Mouse (Mus musculus) c-Kit-positive CD71-positive TER-119-negative erythroid progenitor cells, embryonic 14.5 days (primary cell): ENCODE measurements around the gene Msrb3.

Source experiments
- DNase-seq: peaks from one replicate; pipeline ENCODE4 v3.0.0-alpha.2; 2013; ENCODE audit warnings: low read depth

Gene Msrb3

DNA sequence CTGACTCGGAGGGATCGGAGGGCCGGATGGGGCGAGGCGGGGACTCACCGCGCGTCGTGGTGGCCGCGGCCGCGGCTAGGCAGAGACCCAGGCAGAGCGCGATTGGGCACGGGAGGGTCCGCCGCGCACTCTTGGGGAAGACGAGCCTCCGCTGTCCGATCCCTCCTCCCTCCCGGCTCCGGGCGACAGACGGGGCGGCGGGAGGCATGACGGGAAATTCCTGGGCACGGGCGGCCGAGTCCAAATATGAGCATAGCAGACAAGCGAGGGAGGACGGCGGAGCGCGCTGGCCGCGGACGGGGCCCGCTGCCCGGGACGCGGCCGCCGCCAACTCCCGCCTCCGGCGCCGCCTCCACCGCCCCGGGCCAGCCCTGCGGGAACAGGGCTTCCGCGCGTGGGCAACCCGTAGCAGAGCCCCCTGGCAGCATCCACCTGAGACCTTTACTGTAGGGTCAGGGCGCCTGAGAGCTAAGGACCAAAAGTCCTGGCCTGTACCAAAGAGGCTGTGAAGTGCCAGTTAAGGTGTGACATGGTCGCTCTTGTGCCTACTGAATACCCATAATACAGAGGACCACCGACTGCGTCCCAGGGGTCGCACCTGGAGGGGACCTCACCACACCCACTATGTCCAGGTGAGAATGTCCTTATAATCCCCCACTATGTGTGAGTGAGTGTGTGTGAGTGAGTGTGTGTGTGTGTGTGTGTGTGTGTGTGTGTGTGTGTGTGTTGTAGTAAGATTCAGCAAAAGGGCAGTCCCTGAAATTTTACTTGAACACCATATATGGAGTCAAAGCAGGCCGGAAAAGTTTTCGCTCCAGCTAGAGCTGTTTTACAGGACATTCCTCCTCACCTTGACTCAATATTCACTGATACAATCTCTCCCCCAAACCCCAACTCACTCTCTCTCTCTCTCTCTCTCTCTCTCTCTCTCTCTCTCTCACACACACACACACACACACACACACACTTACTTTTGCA, at the start of gene Msrb3:
Gene Msrb3 (minus strand): TSS at position 317 of the 978 bp plus-strand sequence.
- no peak for DNase-seq

DNA sequence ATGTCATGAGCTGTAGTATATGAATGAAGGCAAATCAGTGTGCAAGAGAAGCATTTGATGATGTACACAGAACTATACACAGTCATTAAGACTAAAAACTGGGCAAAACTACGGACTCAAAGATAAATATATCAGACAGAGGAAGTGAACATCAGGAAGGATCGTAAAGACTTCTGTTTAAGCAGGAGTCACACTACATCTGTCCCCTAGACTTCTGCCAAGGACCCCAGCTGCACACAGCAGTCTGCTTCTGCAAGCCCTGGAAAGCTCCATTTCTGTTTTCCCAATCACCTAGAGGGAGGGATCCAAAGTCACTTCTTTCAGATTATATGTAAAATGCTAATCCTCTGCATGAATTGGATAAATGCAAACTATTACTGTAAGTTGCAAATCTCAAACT, 49.6 kb upstream of the Msrb3 start:
- DNase-seq: no peak

DNA sequence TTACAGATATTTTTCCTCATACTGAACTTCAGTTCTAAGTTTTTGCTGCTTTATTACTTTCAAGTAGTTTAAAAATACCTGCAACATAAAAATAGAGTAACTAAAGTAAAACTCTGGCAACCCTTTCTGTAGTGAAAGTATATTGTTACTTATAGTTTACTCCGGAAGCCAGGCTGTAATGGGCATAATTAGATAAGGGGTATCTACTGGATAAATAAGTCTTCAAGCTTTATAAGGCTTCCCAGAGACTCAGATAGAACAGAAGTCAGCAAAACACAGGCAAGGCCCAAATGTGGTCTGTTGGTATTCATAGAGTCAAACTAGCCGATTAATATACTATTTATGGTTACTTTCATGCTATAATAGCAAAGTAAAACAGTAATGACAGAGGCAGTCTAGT, 48.9 kb upstream of the Msrb3 start:
- DNase-seq: no peak

DNA sequence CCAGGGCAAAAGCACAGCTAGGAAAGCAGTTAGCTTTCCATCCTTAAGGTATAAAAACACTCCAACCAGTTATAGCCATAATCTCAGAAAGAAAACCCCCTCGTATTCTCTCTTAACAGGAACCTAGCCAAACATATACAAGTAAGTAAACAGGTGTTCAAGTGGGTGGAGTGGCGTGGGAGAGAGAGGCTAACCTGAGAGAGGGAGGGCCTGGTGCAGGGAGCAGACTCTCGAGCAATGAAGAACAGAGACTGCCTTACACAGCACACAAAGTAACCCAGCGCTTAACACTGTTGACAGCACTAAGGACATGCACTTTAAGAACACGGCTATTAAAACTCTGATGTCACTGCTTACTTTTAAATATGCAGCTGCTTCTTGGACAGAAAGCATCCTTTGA, 47.9 kb upstream of the Msrb3 start:
- DNase-seq: no peak

DNA sequence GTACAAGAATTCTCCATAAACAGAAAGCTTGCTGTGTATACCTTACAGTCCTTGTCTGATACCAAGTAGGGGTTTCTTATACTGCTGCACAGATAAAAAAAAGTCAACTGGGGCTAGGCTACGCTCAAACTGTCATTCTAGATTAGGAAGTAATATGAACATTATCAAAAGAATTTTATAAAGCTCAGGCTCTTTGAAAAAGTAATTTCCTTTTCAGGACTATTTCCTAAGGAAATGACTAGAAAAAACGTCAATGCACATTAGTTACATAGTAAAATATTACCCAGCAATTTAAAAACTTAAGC, 40.0 kb upstream of the Msrb3 start:
- no peak for DNase-seq

DNA sequence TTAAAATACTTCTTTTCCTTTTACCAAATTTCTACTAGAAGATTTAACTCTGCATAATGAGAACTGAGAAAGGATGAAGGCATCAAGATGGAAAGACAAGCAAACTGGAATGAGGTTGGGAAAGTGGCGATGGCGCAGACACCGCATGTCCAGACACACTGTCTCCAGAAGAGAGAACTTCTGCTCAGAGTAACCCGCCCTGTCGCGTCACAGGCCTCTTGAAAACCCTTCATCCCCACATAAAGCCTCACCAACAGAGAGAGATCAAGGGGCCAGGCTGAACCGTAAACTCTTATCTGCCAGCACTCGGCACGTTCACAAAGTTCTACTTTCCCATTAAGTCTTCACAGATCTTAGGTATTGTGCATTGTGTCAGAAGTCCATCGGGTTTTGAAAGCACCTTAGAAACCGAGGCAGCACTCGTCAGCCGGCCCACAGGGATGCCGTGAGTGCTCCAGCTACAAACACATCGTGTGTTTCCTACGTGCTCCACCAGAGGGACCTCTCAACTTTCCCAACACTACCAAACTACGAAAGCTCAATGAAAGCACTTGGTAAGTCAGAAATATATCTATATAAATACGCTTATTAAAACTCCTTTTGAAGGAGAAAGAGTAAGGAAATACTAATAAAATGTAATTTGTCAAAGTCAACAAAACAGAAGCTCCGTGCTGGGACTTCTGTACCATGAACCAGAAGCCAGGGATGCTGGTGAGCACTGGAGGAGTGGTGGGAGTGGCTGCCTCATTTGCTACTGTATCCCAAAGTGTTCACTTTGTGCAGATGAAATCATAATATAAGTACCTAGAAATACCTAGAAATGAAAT, 39.4 kb upstream of the Msrb3 start:
- DNase-seq: no peak

DNA sequence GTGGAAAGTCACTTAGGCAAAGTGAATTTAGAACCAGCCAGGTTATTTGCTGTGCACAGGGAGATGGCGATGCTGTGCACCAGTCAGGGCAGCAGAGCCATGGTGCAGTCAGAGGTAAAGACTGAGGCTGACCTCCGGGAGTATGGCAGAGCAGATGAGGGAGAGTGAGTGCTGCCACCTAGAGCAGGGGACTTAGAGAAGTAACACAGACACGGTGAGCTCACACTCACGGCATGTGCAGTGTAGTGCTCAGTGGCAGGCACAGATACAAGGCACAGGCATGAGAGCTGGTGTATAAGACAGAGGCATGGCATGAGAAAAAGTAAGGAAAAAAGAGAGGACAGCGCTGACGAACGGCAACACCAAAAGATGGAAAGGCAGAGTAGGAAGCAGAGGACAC, 30.6 kb upstream of the Msrb3 start:
- no peak for DNase-seq

DNA sequence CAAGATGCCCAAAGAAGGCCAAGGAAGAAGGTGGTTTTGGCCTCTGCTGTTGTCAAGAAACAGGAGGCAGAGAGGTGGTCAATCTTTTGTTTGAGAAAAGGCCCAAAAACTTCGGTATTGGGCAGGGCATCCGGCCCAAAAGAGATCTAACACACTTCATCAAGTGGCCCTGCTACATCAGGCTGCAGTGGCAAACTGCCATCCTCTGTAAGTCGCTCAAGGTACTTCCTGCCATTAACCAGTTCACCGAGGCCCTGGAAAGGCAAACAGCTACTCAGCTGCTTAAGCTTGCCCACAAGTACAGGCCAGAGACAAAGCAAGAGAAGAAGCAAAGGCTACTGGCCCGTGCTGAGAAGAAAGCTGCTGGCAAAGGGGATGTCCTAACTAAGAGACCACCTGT, 29.3 kb upstream of the Msrb3 start:
- DNase-seq: no peak

DNA sequence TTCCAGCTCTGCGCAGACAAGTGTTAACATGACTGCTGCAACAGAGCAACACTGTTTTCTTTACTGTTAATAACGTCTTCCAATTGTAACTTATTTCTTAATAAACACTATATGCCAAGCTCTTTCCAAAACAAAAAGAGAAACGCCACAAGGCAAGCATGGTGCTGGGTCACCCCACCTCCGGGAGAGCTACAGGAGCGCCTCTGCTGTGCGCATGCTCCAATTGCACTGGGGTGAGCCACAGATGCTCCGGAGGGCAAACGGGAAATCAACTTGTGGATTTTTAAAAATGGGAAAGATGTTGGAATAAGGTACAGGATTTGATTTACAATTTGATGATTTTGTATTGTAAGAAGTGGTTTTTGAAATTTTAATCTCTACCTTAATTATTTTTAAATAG, 27.3 kb upstream of the Msrb3 start:
- DNase-seq: no peak

DNA sequence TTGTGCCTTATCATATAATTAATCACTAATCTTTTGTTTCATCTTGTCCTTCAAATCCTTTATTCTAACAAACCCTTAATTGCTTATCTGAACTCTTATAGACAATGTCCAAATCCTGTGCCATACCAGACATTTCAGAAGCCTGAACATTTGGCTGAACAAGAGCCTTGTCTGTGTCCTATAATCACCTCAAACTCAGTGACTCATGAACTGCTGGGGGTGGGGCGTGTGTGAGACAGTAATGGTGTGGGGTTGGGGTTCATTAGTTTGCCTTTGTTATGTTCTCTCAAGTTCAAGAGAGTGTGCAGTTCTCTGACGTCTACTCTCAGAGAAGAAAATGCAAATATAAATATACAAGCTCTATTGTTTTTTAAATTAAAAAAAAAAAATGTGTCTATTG, 22.6 kb upstream of the Msrb3 start:
- DNase-seq: no peak

DNA sequence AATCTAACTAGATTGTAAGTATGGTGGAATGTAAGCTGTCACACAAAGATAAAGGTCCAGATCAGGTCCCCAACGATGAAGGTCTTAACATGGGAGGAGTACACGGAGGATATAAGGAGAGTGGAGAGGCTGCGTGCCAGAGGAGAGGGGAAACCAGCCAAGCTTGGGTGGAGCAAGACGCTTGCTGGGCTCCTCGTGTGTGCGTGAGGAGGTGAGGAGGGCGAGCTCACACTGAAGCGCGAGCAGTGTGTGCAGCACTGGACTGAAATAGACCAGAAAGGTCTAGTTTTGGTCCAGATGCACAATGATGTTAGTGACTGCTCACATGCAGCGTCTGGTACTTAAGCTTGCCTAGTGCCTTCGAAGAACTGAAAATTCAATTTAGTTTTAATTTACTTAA, 21.7 kb upstream of the Msrb3 start:
- no peak for DNase-seq

DNA sequence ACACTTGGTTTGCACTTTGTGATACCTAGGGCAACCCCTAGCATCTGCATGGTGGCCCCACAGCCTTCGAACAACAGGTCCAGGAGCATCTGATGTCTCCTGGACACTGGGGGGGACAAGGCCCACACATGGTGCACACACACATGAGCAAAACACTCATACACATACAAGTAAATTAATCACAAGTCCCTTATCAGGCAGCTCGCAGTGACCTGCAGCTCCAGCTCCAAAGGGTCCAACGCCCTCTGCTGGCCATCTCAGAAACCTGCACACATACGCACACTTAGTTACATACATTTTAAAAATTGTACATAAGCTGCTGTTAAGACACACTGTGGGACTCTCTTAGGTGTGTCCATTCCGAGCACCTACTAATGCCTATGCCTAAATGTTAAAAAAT, 17.3 kb upstream of the Msrb3 start:
- no peak for DNase-seq

DNA sequence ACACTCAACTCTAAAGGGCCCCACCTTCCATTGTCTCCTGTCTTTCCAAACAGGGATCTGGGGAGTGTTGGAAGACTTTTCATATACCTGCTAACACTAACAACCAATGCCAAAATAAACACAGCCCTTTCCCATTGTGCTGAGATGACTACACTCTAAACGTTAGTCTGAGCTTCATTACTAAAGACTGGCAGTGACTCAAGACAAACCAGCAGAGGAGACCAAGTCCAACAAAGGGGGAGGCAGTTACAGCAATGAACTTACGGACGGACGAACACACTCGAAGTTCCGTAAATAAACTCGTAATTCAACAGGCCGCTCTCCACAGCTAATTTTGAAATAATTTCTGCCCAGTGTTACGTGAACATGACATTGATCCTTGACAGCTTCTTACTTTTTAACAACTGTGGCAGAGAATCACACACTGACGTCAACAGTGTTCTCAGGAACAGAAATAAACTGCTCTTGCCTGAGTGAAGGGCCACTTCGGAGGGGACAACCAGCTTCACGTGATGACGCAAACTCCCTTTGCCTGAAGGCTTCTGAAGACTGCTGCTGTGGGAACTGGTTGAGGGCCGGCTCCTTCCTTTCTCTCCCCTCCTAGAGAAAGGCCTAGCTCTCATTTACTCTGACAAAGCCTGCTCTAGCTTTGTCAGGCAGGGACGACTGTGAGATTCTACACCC, 16.2 kb upstream of the Msrb3 start:
- DNase-seq: no peak

DNA sequence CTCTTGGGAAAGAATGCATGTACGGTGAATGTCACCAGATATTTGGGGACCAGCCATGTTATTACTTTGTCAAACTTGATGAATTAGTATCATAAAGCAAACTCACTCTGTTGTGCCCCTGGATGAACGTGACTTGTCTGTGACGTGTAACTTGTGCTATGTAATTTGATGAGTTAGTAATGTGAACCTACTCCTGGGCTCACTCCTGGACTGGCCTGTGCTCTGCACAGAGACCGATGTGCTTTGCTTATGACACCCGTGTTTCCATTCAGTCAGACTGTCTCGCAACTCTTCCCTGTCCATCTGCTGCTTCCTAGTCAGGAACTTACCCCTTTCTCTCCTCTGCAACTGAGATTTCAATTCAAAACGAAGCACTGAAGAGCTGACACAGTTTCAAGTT, 15.4 kb upstream of the Msrb3 start:
- DNase-seq: no peak

DNA sequence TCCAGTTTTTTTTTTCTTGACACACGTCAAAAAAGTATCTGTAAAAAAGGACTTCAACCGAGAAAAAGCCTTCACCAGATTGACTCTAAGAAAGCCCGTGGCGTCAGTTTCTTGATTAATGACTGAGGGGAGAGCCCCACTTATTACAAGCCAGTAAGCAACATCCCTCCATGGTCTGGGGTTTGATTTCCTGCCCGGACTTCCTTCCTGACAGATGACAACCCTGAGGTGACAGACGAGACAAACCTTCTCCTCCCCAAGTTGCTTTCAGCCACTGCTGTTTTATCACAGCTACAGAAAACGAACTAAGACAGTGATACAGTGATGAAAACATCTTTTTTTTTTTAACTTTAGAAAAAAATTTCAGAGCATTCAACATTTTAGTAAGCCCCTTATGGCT, 14.9 kb upstream of the Msrb3 start:
- DNase-seq: no peak

DNA sequence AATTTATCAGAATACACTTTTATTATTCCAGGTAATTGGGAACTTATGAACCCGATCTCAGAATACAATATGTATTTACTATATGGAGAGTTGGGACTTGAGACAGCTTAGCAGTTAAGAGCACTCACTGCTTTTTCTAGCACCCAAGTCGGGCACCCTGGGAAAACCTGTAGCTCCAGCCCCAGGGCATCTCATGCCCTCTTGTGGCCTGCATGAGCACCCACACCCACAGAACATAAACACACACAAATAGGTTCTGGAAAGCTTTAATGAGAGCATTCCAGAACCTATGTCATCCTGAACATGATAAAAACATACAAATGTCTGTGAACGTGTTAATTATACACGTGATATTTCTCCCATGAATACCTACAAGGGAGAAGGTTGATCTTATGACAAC, 13.1 kb upstream of the Msrb3 start:
- no peak for DNase-seq

DNA sequence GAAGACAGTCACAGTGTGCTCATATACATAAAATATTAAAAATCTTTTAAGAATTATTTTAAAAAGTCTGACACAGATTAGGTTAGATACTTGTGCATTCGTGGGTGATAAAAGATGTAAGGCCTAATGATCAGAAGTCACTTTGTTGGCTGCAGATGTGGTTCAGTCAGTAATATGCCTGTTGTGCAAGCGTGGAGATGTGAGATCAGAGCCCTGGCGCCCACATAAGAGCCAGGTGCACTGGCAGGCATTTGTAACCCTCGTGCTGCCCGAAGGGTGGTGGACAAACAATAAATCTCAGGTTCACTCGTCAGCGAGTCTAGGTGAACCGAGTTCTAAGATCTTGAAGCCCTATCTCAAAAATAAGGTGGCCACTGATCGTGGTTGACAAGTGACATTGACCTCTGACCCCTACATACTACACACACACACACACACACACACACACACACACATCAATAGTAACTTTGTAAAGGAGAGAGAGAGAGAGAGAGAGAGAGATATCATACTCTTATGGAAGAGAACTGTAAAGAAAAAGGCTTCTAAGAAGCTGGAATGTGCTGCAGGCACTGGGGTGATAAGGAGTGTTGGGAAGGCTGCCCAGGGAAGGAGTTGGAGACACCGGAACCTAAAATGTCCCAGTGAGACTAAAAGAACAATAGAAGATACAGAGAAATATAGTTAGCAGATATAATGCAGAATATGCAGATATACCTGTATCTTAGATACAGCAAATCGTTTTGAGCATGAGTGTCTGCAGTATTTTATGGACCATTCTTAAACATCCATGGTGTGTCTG, 10.1 kb upstream of the Msrb3 start:
- DNase-seq: no peak

DNA sequence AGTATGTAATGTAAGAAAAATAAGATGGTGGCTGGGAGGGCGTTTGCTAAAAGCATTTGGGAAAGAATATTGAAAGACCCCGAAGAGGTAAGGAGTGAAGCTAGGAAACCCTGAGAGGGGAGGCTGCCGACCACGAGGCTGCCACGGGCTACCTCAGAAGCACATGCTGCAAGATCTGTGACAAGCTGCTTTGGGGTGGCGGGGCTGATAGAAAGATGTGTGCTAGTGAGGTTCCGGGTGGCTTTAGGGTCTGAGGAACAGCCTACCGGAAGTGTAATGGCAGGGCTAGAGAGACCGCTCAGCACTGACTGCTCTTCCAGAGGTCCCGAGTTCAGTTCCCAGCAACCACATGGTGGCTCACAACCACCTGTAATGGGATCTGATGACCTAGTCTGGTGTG, 5.8 kb upstream of the Msrb3 start:
- DNase-seq: no peak

DNA sequence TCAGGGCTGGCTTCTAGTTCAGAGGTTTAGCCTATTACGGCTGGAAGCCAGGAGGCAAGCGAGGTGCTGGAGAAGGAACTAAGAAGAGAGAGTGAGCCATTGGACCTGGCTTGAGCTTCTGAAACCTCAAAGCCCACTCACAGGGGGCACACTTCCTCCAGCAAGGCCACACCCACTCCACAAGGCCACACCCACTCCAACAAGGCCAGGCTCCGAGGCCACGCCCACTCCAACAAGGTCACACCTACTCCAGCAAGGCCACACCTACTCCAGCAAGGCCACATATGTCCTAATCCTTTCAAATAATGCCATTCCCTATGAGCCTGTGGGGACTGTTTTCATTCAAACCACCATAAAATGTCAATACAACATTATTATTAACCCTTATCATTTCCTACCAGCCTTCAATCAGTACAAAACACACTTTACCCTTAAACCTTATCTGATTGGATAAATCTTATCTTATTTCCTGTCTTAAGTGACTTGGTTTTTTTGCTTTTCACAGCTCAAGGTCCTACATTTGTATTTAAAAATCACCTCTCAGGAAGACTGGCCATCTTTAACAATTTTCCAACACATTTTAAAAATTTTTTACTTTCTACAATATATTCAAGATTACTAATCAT, 5.1 kb upstream of the Msrb3 start:
- DNase-seq: no peak

DNA sequence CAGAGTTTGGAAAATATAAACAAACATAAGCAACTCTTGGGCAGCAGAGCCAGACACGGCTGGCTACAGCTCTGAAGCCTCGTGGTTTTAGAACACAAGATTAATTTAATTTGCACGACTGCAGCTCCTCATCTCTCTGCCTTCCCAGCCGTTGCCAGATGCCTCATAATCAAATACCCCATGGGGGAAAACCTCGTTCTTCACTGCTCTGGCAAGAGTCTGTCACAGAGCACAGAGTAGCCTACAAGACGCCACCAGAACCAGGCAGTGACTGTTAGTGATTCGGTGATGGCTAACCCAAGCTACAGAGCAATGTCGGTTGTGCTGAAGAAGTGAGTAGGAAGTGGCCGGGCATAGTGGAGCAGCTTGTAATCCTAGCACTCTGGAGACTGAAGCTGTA, 2.8 kb upstream of the Msrb3 start:
- no peak for DNase-seq

DNA sequence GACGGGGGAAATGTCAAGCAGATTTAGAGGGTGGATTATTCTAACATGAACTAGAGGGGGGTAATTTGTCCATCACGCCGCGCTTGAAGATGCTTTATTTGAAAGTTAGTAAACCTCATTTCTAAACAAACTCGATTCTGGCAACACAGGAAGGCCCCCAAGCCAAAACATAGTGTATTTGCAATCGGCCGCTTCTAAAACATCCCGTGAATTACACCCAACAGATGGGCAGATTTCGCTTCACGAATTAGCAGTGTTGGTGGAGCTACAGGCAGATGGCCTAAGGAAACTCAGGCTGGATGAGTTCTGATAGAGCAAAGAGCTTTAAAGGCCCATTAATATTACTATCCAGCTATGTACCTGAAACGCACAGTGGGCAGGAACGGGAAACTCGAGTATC, 1.2 kb upstream of the Msrb3 start:
- no peak for DNase-seq

DNA sequence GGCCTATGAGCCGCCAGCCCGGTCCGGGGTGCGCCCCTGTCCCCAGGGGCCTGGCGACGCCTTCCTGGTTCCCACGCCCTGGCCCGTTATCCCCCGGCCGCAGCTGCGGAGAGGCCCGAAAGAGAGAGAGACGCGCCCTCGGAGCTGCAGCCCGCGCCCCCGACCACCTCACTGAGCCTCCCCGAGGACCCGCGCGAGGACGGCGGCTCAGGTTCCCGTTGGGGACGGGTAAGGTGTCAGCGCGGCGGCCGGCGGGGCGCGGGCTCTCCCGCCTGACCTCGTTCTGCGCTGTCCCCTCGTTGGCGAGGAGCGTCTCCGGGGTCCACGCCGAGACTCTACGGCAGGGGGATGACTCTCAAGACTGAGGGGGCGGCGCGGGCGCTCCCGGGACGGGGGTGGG, 544 bp downstream of the Msrb3 start:
- no peak for DNase-seq
